Mouse (Mus musculus): ENCODE measurements around the gene Ltbp2. TPM values are rescaled to one million over a fixed set of nuclear protein-coding genes. Genes with fewer than 3 reads are reported as not detected.

The Ltbp2 gene
- polyA plus RNA-seq, 1 experiment from 2014 or later = 0.26 TPM

- Histone ChIP-seq H3K9ac (no peak overlapping the region), H3K36me3 (peaks cover 20% of the 10 kb centered on the region; the same call in 1 of the 2 replicates), H3K9me3 (no peaks in the 10 kb centered on the region), H3K4me1 (replicated peaks) (no peaks in the 10 kb centered on the region), H3K4me3 (no peak overlapping the region), H3K27me3 (no peaks in the 10 kb centered on the region), H3K4me2 (no peak overlapping the region), H3K27ac (replicated peaks) (no peak overlapping the region)
- WGBS = 90% methylated on average over 13 of the region's 13 CpGs
- no peak for ATAC-seq (ENCODE audit: low FRiP score, low read depth)
These were observed 112.6 kb downstream of the Ltbp2 start for GRCm38 (mm10) chr12:84763577-84764218.

- Histone ChIP-seq H3K27me3 (no peaks in the 10 kb centered on the region), H3K9me3 (no peaks in the 10 kb centered on the region), H3K36me3 (peaks cover 25% of the 10 kb centered on the region; the same call in 1 of the 2 replicates), H3K4me3 (no peak overlapping the region), H3K4me2 (no peak overlapping the region), H3K27ac (replicated peaks) (no peak overlapping the region), H3K9ac (no peak overlapping the region), H3K4me1 (replicated peaks) (no peaks in the 10 kb centered on the region)
- WGBS = 89% methylated on average over 5 of the region's 5 CpGs
- ATAC-seq (ENCODE audit: low FRiP score, low read depth) = no peak
These were observed 113.8 kb downstream of the Ltbp2 start for GRCm38 (mm10) chr12:84762532-84762931.

GRCm38 (mm10) chr12:84759063-84759462 lies 117.3 kb downstream of the Ltbp2 start:
- Histone ChIP-seq H3K4me2 (no peak overlapping the region), H3K27ac (replicated peaks) (no peak overlapping the region), H3K9ac (no peak overlapping the region), H3K27me3 (no peaks in the 10 kb centered on the region), H3K9me3 (no peaks in the 10 kb centered on the region), H3K36me3 (peaks cover 21% of the 10 kb centered on the region; the same call in 1 of the 2 replicates), H3K4me1 (replicated peaks) (0 out of 2 replicates have a peak, but pooled peaks cover 4% of the 10 kb centered on the region), H3K4me3 (no peak overlapping the region)
- 82% methylated on average over 2 of the region's 2 CpGs for WGBS
- no peak for ATAC-seq (ENCODE audit: low FRiP score, low read depth)

- Histone ChIP-seq H3K27me3 (no peaks in the 10 kb centered on the region), H3K9ac (no peak overlapping the region), H3K27ac (replicated peaks) (no peak overlapping the region), H3K4me1 (replicated peaks) (peaks cover 24% of the 10 kb centered on the region), H3K9me3 (no peaks in the 10 kb centered on the region), H3K36me3 (peaks cover 9% of the 10 kb centered on the region; the same call in 1 of the 2 replicates), H3K4me2 (no peak overlapping the region), H3K4me3 (no peak overlapping the region)
- WGBS = 91% methylated on average over 10 of the region's 10 CpGs
- ATAC-seq (ENCODE audit: low FRiP score, low read depth) = no peak
These were observed 120.3 kb downstream of the Ltbp2 start for GRCm38 (mm10) chr12:84756016-84756415.

GRCm38 (mm10) chr12:84755008-84755695 lies 121.2 kb downstream of the Ltbp2 start:
- Histone ChIP-seq H3K9ac (no peak overlapping the region), H3K4me3 (no peak overlapping the region), H3K4me2 (no peak overlapping the region), H3K27ac (replicated peaks) (0 out of 2 replicates have a peak overlapping the region, but pooled peaks have one; percentile 4), H3K27me3 (no peaks in the 10 kb centered on the region), H3K9me3 (no peaks in the 10 kb centered on the region), H3K4me1 (replicated peaks) (peaks cover 24% of the 10 kb centered on the region), H3K36me3 (peaks cover 9% of the 10 kb centered on the region; the same call in 1 of the 2 replicates)
- peak; percentile 51; the same call in 1 of the 2 replicates for ATAC-seq (ENCODE audit: low FRiP score, low read depth)
- WGBS = 27% methylated on average over 16 of the region's 16 CpGs

- WGBS = 18% methylated on average over 14 of the region's 14 CpGs
- no peak overlapping the region for H3K4me2 ChIP-seq
- peak overlapping the region; percentile 67 for H3K27ac ChIP-seq (replicated peaks)
- H3K27me3 ChIP-seq = no peaks in the 10 kb centered on the region
- H3K9ac ChIP-seq = no peak overlapping the region
- peaks cover 4% of the 10 kb centered on the region; the same call in 1 of the 2 replicates for H3K36me3 ChIP-seq
- peaks cover 24% of the 10 kb centered on the region for H3K4me1 ChIP-seq (replicated peaks)
- no peak overlapping the region for H3K4me3 ChIP-seq
- H3K9me3 ChIP-seq = no peaks in the 10 kb centered on the region
- ATAC-seq (ENCODE audit: low FRiP score, low read depth) = peak; percentile 81
These were observed 124.0 kb downstream of the Ltbp2 start for GRCm38 (mm10) chr12:84752131-84752977.

GRCm38 (mm10) chr12:84750661-84751060 lies 125.7 kb downstream of the Ltbp2 start:
- H3K4me3 ChIP-seq = no peak overlapping the region
- H3K36me3 ChIP-seq = no peaks in the 10 kb centered on the region
- ATAC-seq (ENCODE audit: low FRiP score, low read depth) = no peak
- H3K4me2 ChIP-seq = no peak overlapping the region
- H3K27ac ChIP-seq (replicated peaks) = no peak overlapping the region
- no peak overlapping the region for H3K9ac ChIP-seq
- no peaks in the 10 kb centered on the region for H3K27me3 ChIP-seq
- WGBS = 55% methylated on average over 14 of the region's 14 CpGs
- H3K9me3 ChIP-seq = no peaks in the 10 kb centered on the region
- H3K4me1 ChIP-seq (replicated peaks) = peaks cover 24% of the 10 kb centered on the region

- Histone ChIP-seq H3K27me3 (no peaks in the 10 kb centered on the region), H3K9ac (no peak overlapping the region), H3K27ac (replicated peaks) (no peak overlapping the region), H3K4me1 (replicated peaks) (peaks cover 18% of the 10 kb centered on the region), H3K4me2 (no peak overlapping the region), H3K9me3 (no peaks in the 10 kb centered on the region), H3K36me3 (no peaks in the 10 kb centered on the region), H3K4me3 (no peak overlapping the region)
- 76% methylated on average over 3 of the region's 3 CpGs for WGBS
- ATAC-seq (ENCODE audit: low FRiP score, low read depth) = no peak
These were observed 128.2 kb downstream of the Ltbp2 start for GRCm38 (mm10) chr12:84748134-84748533.

GRCm38 (mm10) chr12:84745700-84746099 lies 130.6 kb downstream of the Ltbp2 start:
- Histone ChIP-seq H3K9ac (no peak overlapping the region), H3K9me3 (no peaks in the 10 kb centered on the region), H3K36me3 (no peaks in the 10 kb centered on the region), H3K4me2 (no peak overlapping the region), H3K4me3 (no peak overlapping the region), H3K4me1 (replicated peaks) (no peaks in the 10 kb centered on the region), H3K27me3 (no peaks in the 10 kb centered on the region), H3K27ac (replicated peaks) (no peak overlapping the region)
- 75% methylated on average over 4 of the region's 4 CpGs for WGBS
- ATAC-seq (ENCODE audit: low FRiP score, low read depth) = no peak

GRCm38 (mm10) chr12:84743496-84743895 lies 132.8 kb downstream of the Ltbp2 start:
- no peaks in the 10 kb centered on the region for H3K27me3 ChIP-seq
- H3K4me1 ChIP-seq (replicated peaks) = no peaks in the 10 kb centered on the region
- H3K4me3 ChIP-seq = no peak overlapping the region
- no peaks in the 10 kb centered on the region for H3K9me3 ChIP-seq
- no peak overlapping the region for H3K4me2 ChIP-seq
- no peak overlapping the region for H3K9ac ChIP-seq
- ATAC-seq (ENCODE audit: low FRiP score, low read depth) = no peak
- 87% methylated on average over 10 of the region's 10 CpGs for whole genome bisulfite sequencing
- no peaks in the 10 kb centered on the region for H3K36me3 ChIP-seq
- H3K27ac ChIP-seq (replicated peaks) = no peak overlapping the region

GRCm38 (mm10) chr12:84733366-84733765 lies 143.0 kb downstream of the Ltbp2 start:
- no peak for ATAC-seq (ENCODE audit: low FRiP score, low read depth)
- no peaks in the 10 kb centered on the region for H3K36me3 ChIP-seq
- H3K9ac ChIP-seq = no peak overlapping the region

More at GRCm38 (mm10) chr12:84733366-84733765, 143.0 kb downstream of the Ltbp2 start:
- WGBS = 77% methylated on average over 13 of the region's 13 CpGs
- H3K4me1 ChIP-seq (replicated peaks) = no peaks in the 10 kb centered on the region
- H3K9me3 ChIP-seq = no peaks in the 10 kb centered on the region
- H3K27me3 ChIP-seq = no peaks in the 10 kb centered on the region
- no peak overlapping the region for H3K27ac ChIP-seq (replicated peaks)
- H3K4me3 ChIP-seq = no peak overlapping the region
- no peak overlapping the region for H3K4me2 ChIP-seq

Data from hindbrain, embryonic 15.5 days (tissue).